Mouse (Mus musculus) left cerebral cortex, adult 2 months (tissue): ENCODE data around the gene Terf2. TPM values are rescaled to one million over a fixed set of nuclear protein-coding genes. Genes with fewer than 3 reads are reported as not detected.
"Not testable (repeated sequence)": the region's sequence is repeated elsewhere in the genome, so short reads cannot be mapped to it uniquely, and the experiment has no call there.

Source experiments
- DNase-seq, 2 experiments: peaks; one replicate each; pipeline ENCODE4 v3.0.0; 2021 to 2022; ENCODE audit warnings: low spot score in 2 of 2, mixed read lengths in 1 of 2; ENCODE audit errors: extremely low spot score in 1 of 2
- H3K27ac ChIP-seq: fragments of 200-600 bp; 2 replicates; pipeline ENCODE4 v1.8.1; 2022
- H3K4me3 ChIP-seq: fragments of 200-600 bp; 2 replicates; pipeline ENCODE4 v1.8.1; 2022
- CTCF ChIP-seq: fragments of 200-600 bp; IDR thresholded peaks from 2 replicates; pipeline ENCODE4 v1.8.1; 2022; ENCODE audit warnings: antibody characterized with exemption, mild to moderate bottlenecking, moderate library complexity
- intact Hi-C: fragments of 180-260 bp; cut with DNase I; formaldehyde crosslinking; loops from one replicate; pipeline ENCODE4 v1.15.1; 2025
- microRNA-seq, 2 experiments: library from miRNA; unstranded; fragments of <30 nt; microRNA quantifications; one replicate each; pipeline ENCODE4 v1.2.0; 2021
- total RNA-seq, 2 experiments: library from RNA; stranded (reverse); gene quantifications; 2 replicates each; pipeline ENCODE4 v1.2.3; 2021

Terf2 gene
- total RNA-seq, 2 experiments from 2014 or later = 39.1 to 39.2 TPM

- no peak; the same call in 1 of the 2 replicates for TF ChIP-seq CTCF
- DNase-seq = peak; percentile 84 to 85
- H3K27ac ChIP-seq = peak within 1 kb of the TSS; percentile 96
- intact Hi-C loops = no loop called here
- peak within 1 kb of the TSS; percentile 72 for H3K4me3 ChIP-seq
Measured at GRCm38 (mm10) chr8:107048061-107048941, 48.0 kb downstream of the Terf2 start, which contains the start of gene Pdf. TSS of gene Pdf (minus strand) at chr8:107048614.

- Histone ChIP-seq H3K27ac (no peak overlapping the region), H3K4me3 (no peak overlapping the region)
- intact Hi-C loops = no loop called here
- TF ChIP-seq CTCF = no peak
- DNase-seq = no peak
Measured at GRCm38 (mm10) chr8:107046976-107047375, 49.4 kb downstream of the Terf2 start.

- intact Hi-C loops = no loop called here
- Histone ChIP-seq H3K4me3 (no peak overlapping the region), H3K27ac (no peak overlapping the region)
- no peak for DNase-seq
- no peak for TF ChIP-seq CTCF
Measured at GRCm38 (mm10) chr8:107045478-107045877, 50.9 kb downstream of the Terf2 start.

- no peak for DNase-seq
- intact Hi-C loops = no loop called here
- TF ChIP-seq CTCF = no peak
- H3K27ac ChIP-seq = no peak overlapping the region
- H3K4me3 ChIP-seq = no peak overlapping the region
Measured at GRCm38 (mm10) chr8:107040632-107041031, 55.7 kb downstream of the Terf2 start.

GRCm38 (mm10) chr8:107036626-107037025 is 59.7 kb downstream of the Terf2 start:
- no peak overlapping the region for H3K4me3 ChIP-seq
- no peak overlapping the region for H3K27ac ChIP-seq
- intact Hi-C loops = no loop called here
- no peak for DNase-seq
- TF ChIP-seq CTCF = no peak

- intact Hi-C loops = no loop called here
- no peak overlapping the region for H3K27ac ChIP-seq
- TF ChIP-seq CTCF = no peak
- H3K4me3 ChIP-seq = no peak overlapping the region
- no peak for DNase-seq
Measured at GRCm38 (mm10) chr8:107035641-107036040, 60.7 kb downstream of the Terf2 start.

- H3K4me3 ChIP-seq, H3K27ac ChIP-seq, intact Hi-C loops, DNase-seq: not testable (repeated sequence)
Measured at GRCm38 (mm10) chr8:107033609-107034008, 62.7 kb downstream of the Terf2 start.

- peak overlapping the region; percentile 79 for H3K27ac ChIP-seq
- intact Hi-C loops = no loop called here
- TF ChIP-seq CTCF = no peak
- H3K4me3 ChIP-seq = peak overlapping the region; percentile 94
- no peak for DNase-seq
Measured at GRCm38 (mm10) chr8:107031577-107032090, 64.7 kb downstream of the Terf2 start.

GRCm38 (mm10) chr8:107030650-107031576 is 65.4 kb downstream of the Terf2 start, which contains the start of gene Vps4a:
TSS of gene Vps4a (plus strand) at chr8:107031222.
- peak; percentile 95 to 98 for DNase-seq
- H3K4me3 ChIP-seq = peak within 1 kb of the TSS; percentile 94
- peak; percentile 97 for TF ChIP-seq CTCF
- intact Hi-C loops = no loop called here
- peak within 1 kb of the TSS; percentile 79 for H3K27ac ChIP-seq

- no peak for DNase-seq
- H3K4me3 ChIP-seq = no peak overlapping the region
- no peak overlapping the region for H3K27ac ChIP-seq
- intact Hi-C loops = no loop called here
- TF ChIP-seq CTCF = no peak
Measured at GRCm38 (mm10) chr8:107030058-107030457, 66.3 kb downstream of the Terf2 start.

- intact Hi-C loops = no loop called here
- Histone ChIP-seq H3K4me3 (no peak overlapping the region), H3K27ac (no peak overlapping the region)
- TF ChIP-seq CTCF = no peak
- DNase-seq = no peak
Measured at GRCm38 (mm10) chr8:107029310-107029709, 67.0 kb downstream of the Terf2 start.

- no peak for TF ChIP-seq CTCF
Measured at GRCm38 (mm10) chr8:107023479-107023878, 72.9 kb downstream of the Terf2 start.

More at GRCm38 (mm10) chr8:107023479-107023878, 72.9 kb downstream of the Terf2 start:
- no peak for DNase-seq
- no peak overlapping the region for H3K27ac ChIP-seq
- no peak overlapping the region for H3K4me3 ChIP-seq
- intact Hi-C loops = no loop called here

Small RNA genes lying within 50 kb of the gene (microRNA-seq; reads per million reads assigned to microRNA genes)
- gene Mir7075 = 0.72 to 1.2 reads per million in 2 experiments

Other genes starting within 250 kb of the Terf2 start
- gene Has3, start 226.3 kb downstream of the Terf2 start, total RNA-seq = 1 to 10 TPM; 1.7 to 2.0 TPM
- gene Utp4, start 202.9 kb downstream of the Terf2 start, total RNA-seq = 10 to 100 TPM; 36.4 to 39.4 TPM
- 10 to 100 TPM; 20.2 to 26.5 TPM for gene Sntb2, start 160.8 kb downstream of the Terf2 start, total RNA-seq
- 100 to 1,000 TPM; 107 to 132 TPM for gene Vps4a, start 65.3 kb downstream of the Terf2 start, total RNA-seq
- gene Pdf, start 47.9 kb downstream of the Terf2 start, total RNA-seq = 10 to 100 TPM; 24.4 to 25.9 TPM
- gene Cog8, start 39.9 kb downstream of the Terf2 start, total RNA-seq = 10 to 100 TPM; 24.9 to 27.8 TPM
- 10 to 100 TPM; 40.9 to 42.4 TPM for gene Nip7, start 39.7 kb downstream of the Terf2 start, total RNA-seq
- gene Tmed6, start 30.9 kb downstream of the Terf2 start, total RNA-seq = not detected
- gene Cyb5b, start 54.1 kb upstream of the Terf2 start, total RNA-seq = 10 to 100 TPM; 92.3 to 93.6 TPM
- gene Nfat5, start 196.9 kb upstream of the Terf2 start, total RNA-seq = 10 to 100 TPM; 54.8 to 60.3 TPM